Mouse (Mus musculus): ENCODE data around the gene Polr2e. TPM values are rescaled to one million over a fixed set of nuclear protein-coding genes. Genes with fewer than 3 reads are reported as not detected.

Gene Polr2e
- total RNA-seq, 2 experiments from 2014 or later = 42.0 to 50.9 TPM

- H3K27ac ChIP-seq = peak overlapping the region; percentile 99
- intact Hi-C loops (cut with DNase I) = loop anchor here (2.0 to 5.0 kb wide), 3 partner anchors 64 to 153 kb away; partner anchors contain the start of genes Cbarp and Stk11
- H3K4me3 ChIP-seq = peak overlapping the region; percentile 88
- TF ChIP-seq CTCF (IDR thresholded peaks at IDR 0.05) = no peak
- DNase-seq = no peak
Observed at GRCm38 (mm10) chr10:79987771-79988505, 51.7 kb downstream of the Polr2e start.

DNA sequence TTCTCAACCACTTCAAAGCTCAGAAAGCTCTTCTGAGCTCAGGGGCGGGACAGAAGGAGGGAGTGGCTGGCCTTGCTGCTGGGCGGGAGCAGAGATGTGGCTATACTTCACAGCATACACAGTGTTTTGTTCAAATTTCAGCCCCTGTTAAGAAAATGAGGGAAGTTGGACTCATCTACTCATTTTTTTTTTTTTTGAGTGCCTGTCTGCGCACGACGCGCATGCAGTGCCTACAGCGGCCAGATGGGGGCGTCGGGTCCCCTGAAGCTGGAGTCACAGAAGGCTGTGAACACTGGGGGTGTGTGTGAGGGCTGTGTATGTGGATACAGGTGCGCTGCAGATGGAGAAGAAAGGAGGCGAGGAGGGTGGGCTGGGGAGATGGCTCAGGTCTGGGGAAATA lies 52.6 kb downstream of the Polr2e start:
- intact Hi-C loops (cut with DNase I) = loop anchor here (2.0 to 5.0 kb wide), 3 partner anchors 65 to 154 kb away; partner anchors contain the start of genes Cbarp and Stk11
- H3K4me3 ChIP-seq = peak overlapping the region; percentile 88

DNA sequence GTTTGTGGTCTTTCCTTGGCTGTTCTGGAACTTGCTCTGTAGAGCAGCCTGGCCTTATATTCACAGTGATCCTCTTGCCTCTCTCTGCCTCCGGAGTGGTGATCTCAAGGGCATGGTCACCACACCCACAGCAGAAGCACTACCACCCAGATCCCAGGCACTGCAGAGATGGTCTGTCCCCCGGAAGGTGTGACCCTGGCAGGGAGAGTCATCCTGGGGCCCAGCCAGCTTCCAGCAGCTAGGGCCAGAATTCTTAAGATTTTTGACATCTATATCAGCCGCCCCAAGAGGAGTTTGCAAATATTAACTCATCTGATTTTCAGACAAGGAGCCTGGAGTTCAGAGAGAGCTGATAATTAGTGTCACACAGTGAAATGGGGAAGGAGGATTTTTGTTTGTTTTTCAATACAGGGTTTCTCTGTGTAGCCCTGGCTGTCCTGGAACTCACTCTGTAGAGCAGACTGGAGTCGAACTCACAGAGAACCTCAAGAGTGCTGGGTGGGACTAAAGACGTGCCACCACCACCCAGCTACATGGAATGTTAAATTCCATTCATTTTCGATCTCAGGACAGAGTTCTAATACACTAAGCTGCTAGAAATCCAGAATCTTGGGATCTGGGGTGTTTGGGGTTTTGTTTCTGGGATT lies 53.2 kb downstream of the Polr2e start:
- peak; percentile 65 for DNase-seq
- intact Hi-C loops (cut with DNase I) = loop anchor here (2.0 to 5.0 kb wide), 3 partner anchors 66 to 154 kb away; partner anchors contain the start of genes Cbarp and Stk11
- Histone ChIP-seq H3K4me3 (peak overlapping the region; percentile 88), H3K27ac (peak overlapping the region; percentile 99)
- no peak for TF ChIP-seq CTCF (IDR thresholded peaks at IDR 0.05)

More for the DNA sequence above, 52.6 kb downstream of the Polr2e start:
- peak; percentile 93 for TF ChIP-seq CTCF (IDR thresholded peaks at IDR 0.05)
- peak; percentile 89 for DNase-seq
- peak overlapping the region; percentile 99 for H3K27ac ChIP-seq

Other genes starting within 250 kb of the Polr2e start
- gene Prss57, start 248.8 kb downstream of the Polr2e start, total RNA-seq (2021) = not detected
- gene Palm, start 246.2 kb downstream of the Polr2e start, total RNA-seq (2021) = 10 to 100 TPM; 18.1 to 23.0 TPM
- not detected for gene Misp, start 218.8 kb downstream of the Polr2e start, total RNA-seq (2021)
- 10 to 100 TPM; 18.8 to 25.1 TPM for gene Ptbp1, start 185.4 kb downstream of the Polr2e start, total RNA-seq (2021)
- not detected for gene Prtn3, start 165.3 kb downstream of the Polr2e start, total RNA-seq (2021)
- gene Plppr3, start 165.2 kb downstream of the Polr2e start, total RNA-seq (2021) = under 1 TPM in 1 of 2 experiments, not detected in 1; 0.17 TPM
- gene Elane, start 153.5 kb downstream of the Polr2e start, total RNA-seq (2021) = not detected
- gene Cfd, start 148.9 kb downstream of the Polr2e start, total RNA-seq (2021) = 10 to 100 TPM; 12.9 to 77.1 TPM
- gene Med16, start 130.9 kb downstream of the Polr2e start, total RNA-seq (2021) = 10 to 100 TPM; 32.6 to 37.2 TPM
- gene Gm26602, start 128.9 kb downstream of the Polr2e start, total RNA-seq (2021) = not detected
- gene Kiss1r, start 122.8 kb downstream of the Polr2e start, total RNA-seq (2021) = under 1 TPM; 0.17 to 0.23 TPM
- gene R3hdm4, start 118.6 kb downstream of the Polr2e start, total RNA-seq (2021) = 100 to 1,000 TPM; 107 to 121 TPM
- gene Arid3a, start 112.8 kb downstream of the Polr2e start, total RNA-seq (2021) = 1 to 10 TPM; 1.8 to 2.1 TPM
- gene Wdr18, start 79.6 kb downstream of the Polr2e start, total RNA-seq (2021) = 10 to 100 TPM; 19.7 to 22.0 TPM
- gene Grin3b, start 69.1 kb downstream of the Polr2e start, total RNA-seq (2021) = under 1 TPM; 0.25 to 0.28 TPM
- gene Tmem259, start 55.5 kb downstream of the Polr2e start, total RNA-seq (2021) = 10 to 100 TPM; 70.9 to 75.1 TPM
- gene Cnn2, start 51.2 kb downstream of the Polr2e start, total RNA-seq (2021) = 1 to 10 TPM; 3.9 to 9.7 TPM
- gene Abca7, start 43.3 kb downstream of the Polr2e start, total RNA-seq (2021) = 1 to 10 TPM; 6.7 to 7.2 TPM
- gene Arhgap45, start 23.1 kb downstream of the Polr2e start, total RNA-seq (2021) = 1 to 10 TPM in 1 of 2 experiments, under 1 TPM in 1; 0.97 to 1.4 TPM
- gene Gpx4, start 7.4 kb upstream of the Polr2e start, total RNA-seq (2021) = 100 to 1,000 TPM; 552 to 603 TPM
- gene Sbno2, start 65.8 kb upstream of the Polr2e start, total RNA-seq (2021) = 1 to 10 TPM; 6.2 to 7.1 TPM
- gene Stk11, start 76.0 kb upstream of the Polr2e start, total RNA-seq (2021) = 100 to 1,000 TPM; 144 to 153 TPM
- 100 to 1,000 TPM; 535 to 725 TPM for gene Atp5d, start 98.8 kb upstream of the Polr2e start, total RNA-seq (2021)
- 1 to 10 TPM; 1.8 to 2.3 TPM for gene Cbarp, start 101.0 kb upstream of the Polr2e start, total RNA-seq (2021)
- gene Midn, start 108.5 kb upstream of the Polr2e start, total RNA-seq (2021) = 10 to 100 TPM; 34.3 to 39.8 TPM
- 10 to 100 TPM; 22.1 to 30.7 TPM for gene Cirbp, start 126.2 kb upstream of the Polr2e start, total RNA-seq (2021)
- 1 to 10 TPM; 6.6 to 7.1 TPM for gene 1600002K03Rik, start 133.1 kb upstream of the Polr2e start, total RNA-seq (2021)
- under 1 TPM; 0.23 to 0.73 TPM for gene Efna2, start 139.7 kb upstream of the Polr2e start, total RNA-seq (2021)
- gene Mum1, start 186.6 kb upstream of the Polr2e start, total RNA-seq (2021) = 10 to 100 TPM; 12.2 to 19.2 TPM
- 100 to 1,000 TPM; 496 to 663 TPM for gene Ndufs7, start 209.3 kb upstream of the Polr2e start, total RNA-seq (2021)
- 10 to 100 TPM; 14.0 to 28.5 TPM for gene Gamt, start 221.2 kb upstream of the Polr2e start, total RNA-seq (2021)
- 10 to 100 TPM; 34.2 to 38.4 TPM for gene Dazap1, start 221.7 kb upstream of the Polr2e start, total RNA-seq (2021)

Data from gastrocnemius, adult 2 months (tissue).